Mouse (Mus musculus): ENCODE measurements around the gene Gdf11. TPM values are rescaled to one million over a fixed set of nuclear protein-coding genes. Genes with fewer than 3 reads are reported as not detected.

Gdf11 gene
- polyA plus RNA-seq, 1 experiment from 2014 or later = 4.5 TPM

GRCm38 (mm10) chr10:128919203-128919631, 27.7 kb upstream of the Gdf11 start:
- Histone ChIP-seq H3K4me2 (no peak overlapping the region), H3K36me3 (ENCODE audit: insufficient read depth) (peaks cover 46% of the 10 kb centered on the region), H3K9ac (no peak overlapping the region), H3K27me3 (ENCODE audit: insufficient read depth, low read length) (no peaks in the 10 kb centered on the region), H3K27ac (ENCODE audit: low read depth) (peak overlapping the region; percentile 32; the same call in 1 of the 2 replicates), H3K9me3 (ENCODE audit: low read depth, low read length) (no peaks in the 10 kb centered on the region), H3K4me3 (ENCODE audit: low read depth, low read length) (no peak overlapping the region), H3K4me1 (ENCODE audit: insufficient read depth) (peaks cover 3% of the 10 kb centered on the region; the same call in 1 of the 2 replicates)
- no peak for TF ChIP-seq CTCF (IDR thresholded peaks at IDR 0.05; ENCODE audit: low read depth)
- DNase-seq = peak; percentile 35
- 19% methylated on average over 6 of the region's 6 CpGs for WGBS
- ATAC-seq (ENCODE audit: insufficient read depth) = no peak

- peaks cover 56% of the 10 kb centered on the region for H3K36me3 ChIP-seq (ENCODE audit: insufficient read depth)
- H3K27ac ChIP-seq (ENCODE audit: low read depth) = no peak overlapping the region
- ATAC-seq (ENCODE audit: insufficient read depth) = no peak
- TF ChIP-seq CTCF (IDR thresholded peaks at IDR 0.05; ENCODE audit: low read depth) = no peak
- H3K4me2 ChIP-seq = no peak overlapping the region
- WGBS = 70% methylated on average over 7 of the region's 7 CpGs
- no peak overlapping the region for H3K9ac ChIP-seq
- H3K27me3 ChIP-seq (ENCODE audit: insufficient read depth, low read length) = no peaks in the 10 kb centered on the region
- peaks cover 3% of the 10 kb centered on the region; the same call in 1 of the 2 replicates for H3K4me1 ChIP-seq (ENCODE audit: insufficient read depth)
- H3K4me3 ChIP-seq (ENCODE audit: low read depth, low read length) = no peak overlapping the region
- no peak for DNase-seq
- no peaks in the 10 kb centered on the region for H3K9me3 ChIP-seq (ENCODE audit: low read depth, low read length)
Observed at GRCm38 (mm10) chr10:128918246-128918645, 26.7 kb upstream of the Gdf11 start.

- H3K4me3 ChIP-seq (ENCODE audit: low read depth, low read length) = no peak overlapping the region
- H3K4me1 ChIP-seq (ENCODE audit: insufficient read depth) = peaks cover 3% of the 10 kb centered on the region; the same call in 1 of the 2 replicates
- H3K4me2 ChIP-seq = no peak overlapping the region
- no peak overlapping the region for H3K9ac ChIP-seq
- ATAC-seq (ENCODE audit: insufficient read depth) = no peak
- H3K27ac ChIP-seq (ENCODE audit: low read depth) = no peak overlapping the region
- WGBS = 86% methylated on average over 6 of the region's 6 CpGs
- no peak for DNase-seq
- no peak for TF ChIP-seq CTCF (IDR thresholded peaks at IDR 0.05; ENCODE audit: low read depth)
- no peaks in the 10 kb centered on the region for H3K27me3 ChIP-seq (ENCODE audit: insufficient read depth, low read length)
- H3K9me3 ChIP-seq (ENCODE audit: low read depth, low read length) = no peaks in the 10 kb centered on the region
- peaks cover 56% of the 10 kb centered on the region for H3K36me3 ChIP-seq (ENCODE audit: insufficient read depth)
Observed at GRCm38 (mm10) chr10:128917400-128917799, 25.9 kb upstream of the Gdf11 start.

GRCm38 (mm10) chr10:128916665-128917064, 25.1 kb upstream of the Gdf11 start:
- Histone ChIP-seq H3K27ac (ENCODE audit: low read depth) (no peak overlapping the region), H3K27me3 (ENCODE audit: insufficient read depth, low read length) (no peaks in the 10 kb centered on the region), H3K4me1 (ENCODE audit: insufficient read depth) (no peaks in the 10 kb centered on the region), H3K9ac (no peak overlapping the region), H3K36me3 (ENCODE audit: insufficient read depth) (peaks cover 61% of the 10 kb centered on the region), H3K9me3 (ENCODE audit: low read depth, low read length) (no peaks in the 10 kb centered on the region), H3K4me3 (ENCODE audit: low read depth, low read length) (no peak overlapping the region), H3K4me2 (no peak overlapping the region)
- WGBS = 86% methylated on average over 3 of the region's 3 CpGs
- no peak for TF ChIP-seq CTCF (IDR thresholded peaks at IDR 0.05; ENCODE audit: low read depth)
- ATAC-seq (ENCODE audit: insufficient read depth) (no peak), DNase-seq (no peak)

- TF ChIP-seq CTCF (IDR thresholded peaks at IDR 0.05; ENCODE audit: low read depth) = peak; percentile 42
- Histone ChIP-seq H3K36me3 (ENCODE audit: insufficient read depth) (peaks cover 66% of the 10 kb centered on the region), H3K27me3 (ENCODE audit: insufficient read depth, low read length) (no peaks in the 10 kb centered on the region), H3K9me3 (ENCODE audit: low read depth, low read length) (no peaks in the 10 kb centered on the region), H3K4me3 (ENCODE audit: low read depth, low read length) (no peak overlapping the region), H3K4me2 (no peak overlapping the region), H3K4me1 (ENCODE audit: insufficient read depth) (no peaks in the 10 kb centered on the region), H3K9ac (no peak overlapping the region), H3K27ac (ENCODE audit: low read depth) (no peak overlapping the region)
- WGBS = 87% methylated on average over 2 of the region's 2 CpGs
- ATAC-seq (ENCODE audit: insufficient read depth) (no peak), DNase-seq (peak; percentile 23)
Observed at GRCm38 (mm10) chr10:128915550-128915949, 24.0 kb upstream of the Gdf11 start.

GRCm38 (mm10) chr10:128913696-128914095, 22.2 kb upstream of the Gdf11 start:
- TF ChIP-seq CTCF (IDR thresholded peaks at IDR 0.05; ENCODE audit: low read depth) = no peak
- Histone ChIP-seq H3K4me2 (no peak overlapping the region), H3K27me3 (ENCODE audit: insufficient read depth, low read length) (no peaks in the 10 kb centered on the region), H3K27ac (ENCODE audit: low read depth) (no peak overlapping the region), H3K9me3 (ENCODE audit: low read depth, low read length) (no peaks in the 10 kb centered on the region), H3K36me3 (ENCODE audit: insufficient read depth) (peaks cover 58% of the 10 kb centered on the region), H3K4me1 (ENCODE audit: insufficient read depth) (peaks cover 4% of the 10 kb centered on the region; the same call in 1 of the 2 replicates), H3K4me3 (ENCODE audit: low read depth, low read length) (no peak overlapping the region), H3K9ac (no peak overlapping the region)
- DNase-seq (no peak), ATAC-seq (ENCODE audit: insufficient read depth) (no peak)
- 90% methylated on average over 12 of the region's 12 CpGs for WGBS

- peak; percentile 98 for TF ChIP-seq CTCF (IDR thresholded peaks at IDR 0.05; ENCODE audit: low read depth)
- Histone ChIP-seq H3K9me3 (ENCODE audit: low read depth, low read length) (no peaks in the 10 kb centered on the region), H3K4me3 (ENCODE audit: low read depth, low read length) (no peak overlapping the region), H3K27ac (ENCODE audit: low read depth) (no peak overlapping the region), H3K27me3 (ENCODE audit: insufficient read depth, low read length) (no peaks in the 10 kb centered on the region), H3K4me1 (ENCODE audit: insufficient read depth) (peaks cover 4% of the 10 kb centered on the region; the same call in 1 of the 2 replicates), H3K9ac (no peak overlapping the region), H3K4me2 (no peak overlapping the region), H3K36me3 (ENCODE audit: insufficient read depth) (peaks cover 54% of the 10 kb centered on the region)
- no peak for ATAC-seq (ENCODE audit: insufficient read depth)
- peak; percentile 97 for DNase-seq
- WGBS = 7% methylated on average over 5 of the region's 5 CpGs
Observed at GRCm38 (mm10) chr10:128913219-128913618, 21.7 kb upstream of the Gdf11 start.
